Mouse (Mus musculus): Measurements from ENCODE around the gene Nkd1. TPM values are rescaled to one million over a fixed set of nuclear protein-coding genes. Genes with fewer than 3 reads are reported as not detected.

The Nkd1 gene
- polyA plus RNA-seq, 1 experiment, result 0.11 TPM

GRCm38 (mm10) chr8:88631081-88631480 is 109.9 kb downstream of the Nkd1 start:
- no peak overlapping the region for H3K4me3 ChIP-seq
- no peaks in the 10 kb centered on the region for H3K79me2 ChIP-seq (ENCODE audit: control insufficient read depth, insufficient read depth)
- TF ChIP-seq POLR2AphosphoS2 (IDR thresholded peaks at IDR 0.05; ENCODE audit: insufficient read length, low read depth) (no peak), USF1 (IDR thresholded peaks at IDR 0.05; ENCODE audit: low read depth) (no peak)
- H3K27me3 ChIP-seq (ENCODE audit: control insufficient read depth, insufficient read depth, insufficient read length), result peaks cover 14% of the 10 kb centered on the region
- no peak overlapping the region for H3ac ChIP-seq (ENCODE audit: control insufficient read depth, insufficient read length)
- no peaks in the 10 kb centered on the region for H3K36me3 ChIP-seq (ENCODE audit: control insufficient read depth, insufficient read depth)
- H3K4me2 ChIP-seq (ENCODE audit: low read depth), result no peak overlapping the region

DNA sequence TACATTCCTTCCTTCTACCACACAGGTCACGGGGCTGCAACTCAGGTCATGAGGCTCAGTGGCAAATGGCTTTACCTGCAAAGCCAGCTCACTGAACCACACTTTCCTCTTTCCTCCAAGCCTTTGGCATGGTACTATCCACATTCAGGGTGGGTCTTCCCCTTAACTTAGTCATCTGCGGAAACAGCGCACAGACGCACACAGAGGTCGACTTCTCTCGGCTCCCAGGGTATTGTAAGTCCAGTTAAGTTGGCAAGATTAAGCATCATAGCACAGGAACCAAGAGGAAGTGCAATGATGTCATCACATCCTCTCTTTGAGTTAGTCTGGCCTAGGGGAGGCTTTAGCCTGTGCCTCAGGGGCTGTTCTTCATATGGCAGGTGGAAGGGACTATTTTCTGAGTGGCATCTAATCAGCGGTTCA is 112.2 kb downstream of the Nkd1 start:
- Histone ChIP-seq H3K27me3 (ENCODE audit: control insufficient read depth, insufficient read depth, insufficient read length) (no peaks in the 10 kb centered on the region), H3K4me2 (ENCODE audit: low read depth) (no peak overlapping the region), H3K79me2 (ENCODE audit: control insufficient read depth, insufficient read depth) (no peaks in the 10 kb centered on the region), H3K36me3 (ENCODE audit: control insufficient read depth, insufficient read depth) (no peaks in the 10 kb centered on the region), H3K4me3 (no peak overlapping the region), H3ac (ENCODE audit: control insufficient read depth, insufficient read length) (no peak overlapping the region)
- TF ChIP-seq E2F4 (IDR thresholded peaks at IDR 0.05; ENCODE audit: insufficient read depth), result no peak
- no peak for TF ChIP-seq MYOG (IDR thresholded peaks at IDR 0.05; ENCODE audit: control insufficient read depth in 1 of 3, insufficient read depth in 1 of 3, insufficient read length in 2 of 3, low read depth in 2 of 3)
- no peak for TF ChIP-seq MYOD1 (IDR thresholded peaks at IDR 0.05; ENCODE audit: control insufficient read depth in 1 of 3, insufficient read length in 2 of 3, low read depth in 2 of 3)
- no peak for TF ChIP-seq TCF3 (IDR thresholded peaks at IDR 0.05; ENCODE audit: insufficient read length, low read depth)
- TF ChIP-seq TCF12 (IDR thresholded peaks at IDR 0.05; ENCODE audit: insufficient read depth, poor library complexity, severe bottlenecking), result no peak
- no peak for TF ChIP-seq CEBPB (IDR thresholded peaks at IDR 0.05; ENCODE audit: insufficient read depth, poor library complexity, severe bottlenecking)
- no peak for TF ChIP-seq SRF (IDR thresholded peaks at IDR 0.05; ENCODE audit: control insufficient read depth, insufficient read length, low read depth)

DNA sequence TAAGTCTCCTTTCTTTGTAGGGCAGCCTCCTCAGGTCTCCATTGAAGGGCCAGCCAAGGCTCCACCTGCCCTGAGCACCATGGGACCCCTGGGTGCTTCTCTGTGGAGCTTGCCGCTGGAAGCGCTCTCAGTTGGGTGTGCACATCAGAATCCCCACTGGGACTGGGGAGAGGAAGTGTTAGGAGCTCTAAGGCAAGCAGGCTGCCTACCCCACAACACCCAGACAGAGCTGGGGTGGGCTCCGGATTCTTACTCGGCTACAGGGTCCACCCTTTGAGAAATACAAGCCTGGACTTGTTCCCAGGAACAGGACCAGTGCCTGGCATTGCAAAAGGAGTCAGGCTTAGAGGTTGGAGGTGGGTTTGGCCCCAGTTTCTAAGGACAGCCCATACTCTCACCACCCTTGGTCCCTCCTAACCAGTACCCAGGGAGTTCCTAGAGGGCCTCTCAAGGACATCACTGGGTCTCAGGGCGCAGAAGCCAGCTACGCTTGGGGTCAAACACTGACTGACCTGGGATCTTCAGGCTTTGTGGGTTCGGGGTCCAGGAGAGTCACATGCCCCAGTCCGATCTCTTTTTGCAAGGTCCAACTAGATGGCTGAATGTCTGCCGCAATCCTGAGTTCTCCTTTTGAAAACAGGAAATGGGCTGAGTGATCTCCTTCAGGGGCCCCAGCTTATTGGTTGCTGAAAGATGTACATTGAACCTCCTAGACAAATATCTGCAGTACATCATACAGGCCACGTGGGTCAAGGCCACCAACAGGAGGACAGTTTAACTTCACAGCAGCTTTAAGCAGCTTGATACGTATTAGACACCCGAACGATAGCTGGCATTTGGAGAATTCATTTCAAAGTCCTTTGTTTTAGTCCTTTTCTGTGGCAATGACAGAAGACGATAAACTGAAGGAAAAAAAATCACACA is 114.6 kb downstream of the Nkd1 start, which contains the start of gene Snx20:
Gene Snx20 (minus strand): TSS at position 655 of the 924 bp plus-strand sequence.
- Histone ChIP-seq H3K27me3 (ENCODE audit: control insufficient read depth, insufficient read depth, insufficient read length) (no peaks in the 10 kb centered on the region), H3K4me2 (ENCODE audit: low read depth) (no peak within 1 kb of the TSS), H3K79me2 (ENCODE audit: control insufficient read depth, insufficient read depth) (no peaks in the 10 kb centered on the region), H3K4me3 (no peak within 1 kb of the TSS), H3K36me3 (ENCODE audit: control insufficient read depth, insufficient read depth) (no peaks in the 10 kb centered on the region), H3ac (ENCODE audit: control insufficient read depth, insufficient read length) (no peak within 1 kb of the TSS)
- no peak for TF ChIP-seq USF1 (IDR thresholded peaks at IDR 0.05; ENCODE audit: low read depth)
- TF ChIP-seq MAX (IDR thresholded peaks at IDR 0.05; ENCODE audit: low read depth), result no peak
- no peak for TF ChIP-seq CEBPB (IDR thresholded peaks at IDR 0.05; ENCODE audit: insufficient read depth, poor library complexity, severe bottlenecking)
- TF ChIP-seq MYOG (IDR thresholded peaks at IDR 0.05; ENCODE audit: control insufficient read depth in 1 of 3, insufficient read depth in 1 of 3, insufficient read length in 2 of 3, low read depth in 2 of 3), result no peak
- TF ChIP-seq MYOD1 (IDR thresholded peaks at IDR 0.05; ENCODE audit: control insufficient read depth in 1 of 3, insufficient read length in 2 of 3, low read depth in 2 of 3), result no peak
- no peak for TF ChIP-seq SRF (IDR thresholded peaks at IDR 0.05; ENCODE audit: control insufficient read depth, insufficient read length, low read depth)
- TF ChIP-seq TCF12 (IDR thresholded peaks at IDR 0.05; ENCODE audit: insufficient read depth, poor library complexity, severe bottlenecking), result no peak
- TF ChIP-seq POLR2A (IDR thresholded peaks at IDR 0.05; ENCODE audit: insufficient read length, low read depth), result no peak
- TF ChIP-seq E2F4 (IDR thresholded peaks at IDR 0.05; ENCODE audit: insufficient read depth), result no peak
- TF ChIP-seq POLR2AphosphoS2 (IDR thresholded peaks at IDR 0.05; ENCODE audit: insufficient read length, low read depth), result no peak
- no peak for TF ChIP-seq TCF3 (IDR thresholded peaks at IDR 0.05; ENCODE audit: insufficient read length, low read depth)
- no peak for TF ChIP-seq REST (IDR thresholded peaks at IDR 0.05; ENCODE audit: insufficient read depth, insufficient read length)

- TF ChIP-seq TCF3 (IDR thresholded peaks at IDR 0.05; ENCODE audit: insufficient read length, low read depth) (no peak), POLR2AphosphoS2 (IDR thresholded peaks at IDR 0.05; ENCODE audit: insufficient read length, low read depth) (no peak), CEBPB (IDR thresholded peaks at IDR 0.05; ENCODE audit: insufficient read depth, poor library complexity, severe bottlenecking) (no peak), TCF12 (IDR thresholded peaks at IDR 0.05; ENCODE audit: insufficient read depth, poor library complexity, severe bottlenecking) (no peak), POLR2A (IDR thresholded peaks at IDR 0.05; ENCODE audit: insufficient read length, low read depth) (no peak), MYOG (IDR thresholded peaks at IDR 0.05; ENCODE audit: control insufficient read depth in 1 of 3, insufficient read depth in 1 of 3, insufficient read length in 2 of 3, low read depth in 2 of 3) (no peak), E2F4 (IDR thresholded peaks at IDR 0.05; ENCODE audit: insufficient read depth) (no peak), REST (IDR thresholded peaks at IDR 0.05; ENCODE audit: insufficient read depth, insufficient read length) (no peak), SRF (IDR thresholded peaks at IDR 0.05; ENCODE audit: control insufficient read depth, insufficient read length, low read depth) (no peak), USF1 (IDR thresholded peaks at IDR 0.05; ENCODE audit: low read depth) (no peak), MYOD1 (IDR thresholded peaks at IDR 0.05; ENCODE audit: control insufficient read depth in 1 of 3, insufficient read length in 2 of 3, low read depth in 2 of 3) (no peak), MAX (IDR thresholded peaks at IDR 0.05; ENCODE audit: low read depth) (no peak)
- no peak overlapping the region for H3K4me3 ChIP-seq
- H3ac ChIP-seq (ENCODE audit: control insufficient read depth, insufficient read length), result no peak overlapping the region
- H3K79me2 ChIP-seq (ENCODE audit: control insufficient read depth, insufficient read depth), result no peaks in the 10 kb centered on the region
- H3K36me3 ChIP-seq (ENCODE audit: control insufficient read depth, insufficient read depth), result no peaks in the 10 kb centered on the region
- no peaks in the 10 kb centered on the region for H3K27me3 ChIP-seq (ENCODE audit: control insufficient read depth, insufficient read depth, insufficient read length)
- H3K4me2 ChIP-seq (ENCODE audit: low read depth), result no peak overlapping the region
Observed at GRCm38 (mm10) chr8:88637092-88638000, 116.2 kb downstream of the Nkd1 start.
